Mouse (Mus musculus) heart, postnatal 25 days (tissue): ENCODE data around the gene Pdss2. TPM values are rescaled to one million over a fixed set of nuclear protein-coding genes. Genes with fewer than 3 reads are reported as not detected.

ENCODE experiments used
- DNase-seq: peaks from one replicate; pipeline ENCODE4 v3.0.0; 2022; ENCODE audit warnings: low spot score
- intact Hi-C: fragments of 180-260 bp; cut with DNase I; formaldehyde crosslinking; loops from one replicate; pipeline ENCODE4 v1.15.1; 2025
- total RNA-seq, 2 experiments: library from RNA; stranded (reverse); gene quantifications; 2 replicates each; pipeline ENCODE4 v1.2.3; 2021

The Pdss2 gene
- total RNA-seq: 10 to 100 TPM; 31.4 to 32.7 TPM

DNA sequence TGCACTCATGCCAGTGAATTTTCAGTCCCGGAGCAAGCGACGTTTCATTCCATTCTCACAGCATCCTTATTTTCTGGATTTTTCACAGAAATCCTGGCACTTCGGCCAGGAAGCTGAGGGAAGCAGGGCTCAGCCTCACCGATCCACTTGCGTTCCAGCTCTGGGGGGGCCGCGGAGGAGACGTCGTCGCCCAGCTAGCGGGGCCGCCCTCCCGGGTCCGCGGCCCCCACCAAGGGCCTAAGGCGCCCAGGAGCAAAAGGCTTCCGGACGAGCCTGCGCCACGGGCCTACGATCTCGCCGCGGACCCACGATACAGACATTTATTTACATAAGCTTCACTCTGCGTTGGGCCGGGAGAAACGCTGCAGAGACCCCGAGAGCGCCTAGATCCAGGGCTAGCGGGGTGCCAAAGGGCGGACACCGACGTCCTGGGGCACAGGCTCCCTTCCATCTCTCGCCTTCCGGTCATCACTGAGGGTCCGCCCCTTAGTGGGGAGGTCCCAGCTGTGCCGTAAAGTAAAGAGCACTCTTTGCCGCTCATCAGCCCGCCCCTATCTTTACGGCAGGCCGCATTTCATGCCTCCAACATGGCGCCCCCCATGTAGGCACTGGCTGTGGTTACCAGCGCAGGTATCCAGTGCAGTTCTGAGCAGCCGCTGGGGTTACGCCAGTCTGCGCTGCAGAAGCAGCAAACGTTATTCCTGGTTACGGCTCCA, at the start of gene Pdss2:
Pdss2 (plus strand) TSS at position 577 of the 716 bp plus-strand sequence.
- intact Hi-C loops: loop anchor here (2.0 to 10.0 kb wide), 2 partner anchors 46 to 154 kb away; partner anchors contain the start of genes 9030612E09Rik and Sobp
- DNase-seq: peak; percentile 92

GRCm38 (mm10) chr10:43172066-43172465, 49.2 kb upstream of the Pdss2 start:
- DNase-seq: no peak
- intact Hi-C loops: loop anchor here (5.0 kb wide), 4 partner anchors 100 to 200 kb away; no protein-coding TSS in a partner anchor

DNA sequence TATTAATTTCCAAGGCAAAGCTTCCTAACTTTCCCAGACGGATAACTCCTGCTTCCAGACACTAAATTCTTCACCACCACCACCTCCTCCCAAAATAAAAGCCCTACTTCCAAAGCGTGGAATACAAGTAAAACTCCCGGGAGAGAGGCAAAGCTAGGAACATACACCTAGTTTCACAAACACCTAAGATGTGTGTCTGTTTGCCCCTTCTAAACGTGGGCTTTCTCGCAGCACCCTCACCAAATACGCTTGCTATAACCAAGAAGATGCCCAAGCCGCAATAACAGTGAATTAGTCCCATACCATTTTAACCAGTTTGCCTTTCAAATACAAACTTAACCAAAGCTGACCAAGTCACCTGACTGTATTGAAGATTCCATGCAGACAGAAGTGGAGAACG, 48.7 kb upstream of the Pdss2 start:
- intact Hi-C loops: loop anchor here (5.0 kb wide), 4 partner anchors 100 to 200 kb away; no protein-coding TSS in a partner anchor
- DNase-seq: no peak

GRCm38 (mm10) chr10:43173141-43173827, 48.0 kb upstream of the Pdss2 start:
- DNase-seq: peak; percentile 62

GRCm38 (mm10) chr10:43173828-43174325, 47.4 kb upstream of the Pdss2 start:
- no peak for DNase-seq
- intact Hi-C loops: loop anchor here (2.0 to 5.0 kb wide), 5 partner anchors 47 to 198 kb away; partner anchors contain the start of gene Pdss2

More at GRCm38 (mm10) chr10:43173141-43173827, 48.0 kb upstream of the Pdss2 start:
- intact Hi-C loops: loop anchor here (5.0 kb wide), 4 partner anchors 101 to 199 kb away; no protein-coding TSS in a partner anchor

- intact Hi-C loops: loop anchor here (2.0 to 5.0 kb wide), 5 partner anchors 46 to 198 kb away; partner anchors contain the start of gene Pdss2
- peak; percentile 46 for DNase-seq
Observed at GRCm38 (mm10) chr10:43174326-43175155, 46.7 kb upstream of the Pdss2 start, which contains the start of the genes Sobp and 9030612E09Rik. Sobp (minus strand) TSS chr10:43174530. 9030612E09Rik (plus strand) TSS chr10:43174704.

DNA sequence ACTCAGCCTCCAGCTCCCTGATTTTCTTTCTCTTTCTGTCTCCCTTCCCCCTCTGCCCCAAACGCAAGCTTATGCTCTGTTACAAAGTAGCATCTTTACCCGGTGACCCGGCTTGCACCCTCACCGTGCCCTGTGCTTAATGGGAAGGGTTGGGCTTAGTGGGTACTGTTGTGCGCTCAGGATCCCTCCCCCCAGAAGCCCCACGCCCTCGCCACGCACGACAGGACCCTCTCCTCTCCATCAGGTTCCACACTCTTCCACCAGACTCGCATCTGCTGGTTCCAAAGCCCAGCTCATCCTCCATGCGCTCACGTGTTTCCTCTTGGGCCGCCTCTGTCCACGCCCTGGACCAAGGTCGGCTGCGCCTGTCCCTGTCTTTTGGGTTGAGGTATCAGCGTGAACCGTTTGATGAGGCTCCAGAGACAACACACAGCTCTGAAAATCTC, 46.1 kb upstream of the Pdss2 start:
- DNase-seq: no peak
- intact Hi-C loops: loop anchor here (2.0 kb wide), 1 partner anchor 46 kb away; the partner anchor contains the start of gene Pdss2

DNA sequence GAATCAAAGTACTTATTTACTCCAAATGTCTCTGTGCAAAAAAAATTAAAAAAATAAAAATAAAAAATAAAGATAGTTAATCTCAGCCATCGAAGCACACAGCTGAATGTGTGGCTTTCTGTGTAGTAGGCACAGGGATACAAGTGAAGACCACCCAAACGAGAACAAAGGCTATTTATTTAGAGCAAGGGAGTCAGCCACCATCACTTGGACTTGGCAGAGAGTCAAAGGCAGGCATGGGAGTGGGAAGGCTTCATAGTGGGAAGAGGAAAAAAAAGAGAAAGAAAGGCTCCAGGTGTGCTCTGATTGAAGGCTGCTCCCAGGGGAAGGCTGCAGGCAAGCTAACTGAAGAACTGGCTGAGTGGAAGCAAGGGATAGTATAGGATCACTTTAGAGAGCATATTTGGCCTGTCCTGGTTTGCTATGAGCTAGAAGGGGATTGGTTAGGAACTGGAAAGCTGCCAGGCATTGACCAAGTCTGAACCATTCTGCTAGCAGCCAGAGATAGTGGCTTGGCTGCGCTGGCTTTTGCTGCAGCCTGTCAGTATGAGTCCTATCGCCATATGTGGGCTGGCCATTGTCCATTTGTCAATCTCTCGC, 40.9 kb upstream of the Pdss2 start:
- intact Hi-C loops: no loop called here
- no peak for DNase-seq

- no peak for DNase-seq
- intact Hi-C loops: no loop called here
Observed at GRCm38 (mm10) chr10:43200206-43200605, 21.1 kb upstream of the Pdss2 start.

- no peak for DNase-seq
- intact Hi-C loops: no loop called here
Observed at GRCm38 (mm10) chr10:43203865-43204264, 17.4 kb upstream of the Pdss2 start.

- intact Hi-C loops: no loop called here
- DNase-seq: no peak
Observed at GRCm38 (mm10) chr10:43211866-43212265, 9.4 kb upstream of the Pdss2 start.

DNA sequence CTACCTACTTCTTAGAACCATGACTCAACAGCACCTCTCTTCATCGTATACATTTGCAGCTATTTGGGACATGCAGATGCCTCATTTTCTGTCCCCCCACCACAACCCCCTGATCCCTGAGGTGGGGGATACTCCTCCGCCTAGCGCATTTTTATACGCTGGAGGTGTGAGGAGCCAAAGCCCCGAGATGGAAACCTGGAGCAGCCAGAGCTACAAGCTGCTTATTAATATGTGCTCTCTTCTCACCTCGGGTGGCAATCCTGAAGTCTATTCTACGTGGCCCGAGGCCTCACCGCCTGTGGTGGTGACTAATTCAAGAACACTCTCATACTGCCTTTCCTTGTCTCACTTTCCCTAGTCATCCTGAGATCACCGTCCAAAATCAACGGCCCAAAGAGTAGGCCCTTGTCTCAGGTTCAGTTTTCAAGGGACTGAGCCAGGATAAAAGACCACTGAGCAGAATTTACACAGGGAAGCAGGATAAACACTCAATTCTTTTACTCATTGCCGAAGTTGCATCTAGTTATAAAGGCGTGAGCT, 3.9 kb upstream of the Pdss2 start:
- no peak for DNase-seq
- intact Hi-C loops: no loop called here

GRCm38 (mm10) chr10:43220479-43220878, 807 bp upstream of the Pdss2 start:
- DNase-seq: no peak
- intact Hi-C loops: loop anchor here (2.0 to 10.0 kb wide), 2 partner anchors 46 to 154 kb away; partner anchors contain the start of genes 9030612E09Rik and Sobp

DNA sequence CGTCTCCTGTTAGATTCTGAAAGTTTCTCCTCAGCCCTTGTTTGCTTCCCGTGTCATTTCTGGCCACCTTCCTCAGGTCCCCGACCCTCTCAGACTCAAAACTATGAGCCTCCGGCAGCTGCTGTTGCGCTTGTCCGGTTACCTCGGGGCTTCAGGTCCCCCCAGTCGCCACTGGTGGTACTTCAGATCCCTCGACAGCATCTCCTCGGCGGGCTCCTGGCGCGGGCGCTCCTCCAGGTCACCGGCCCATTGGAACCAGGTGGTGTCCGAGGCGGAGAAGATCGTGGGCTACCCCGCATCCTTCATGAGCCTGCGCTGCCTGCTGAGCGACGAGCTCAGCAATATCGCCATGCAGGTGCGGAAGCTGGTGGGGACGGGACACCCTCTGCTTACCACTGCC, 373 bp downstream of the Pdss2 start:
- intact Hi-C loops: loop anchor here (2.0 to 10.0 kb wide), 2 partner anchors 47 to 153 kb away; partner anchors contain the start of genes 9030612E09Rik and Sobp
- no peak for DNase-seq

DNA sequence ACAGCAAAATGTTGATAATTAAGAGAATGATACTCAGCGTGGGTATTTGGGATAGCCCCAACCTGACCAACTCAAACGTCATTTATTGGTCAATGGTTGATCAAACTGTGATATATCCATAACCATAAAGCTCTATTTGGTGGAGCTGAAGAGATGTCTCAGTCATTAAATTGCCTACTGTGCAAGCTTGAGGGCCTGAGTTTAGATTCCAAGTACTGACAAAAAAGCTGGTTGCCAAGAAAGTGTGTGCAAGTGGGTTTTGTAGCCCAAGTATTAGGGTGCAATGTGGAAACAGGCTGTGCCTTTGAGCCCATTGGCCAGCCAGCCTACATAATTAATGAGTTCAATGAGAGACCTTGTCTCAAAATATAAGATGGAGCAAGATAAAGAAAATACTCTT, 2.1 kb downstream of the Pdss2 start:
- no peak for DNase-seq
- intact Hi-C loops: loop anchor here (10.0 kb wide), 1 partner anchor 151 kb away; no protein-coding TSS in a partner anchor

DNA sequence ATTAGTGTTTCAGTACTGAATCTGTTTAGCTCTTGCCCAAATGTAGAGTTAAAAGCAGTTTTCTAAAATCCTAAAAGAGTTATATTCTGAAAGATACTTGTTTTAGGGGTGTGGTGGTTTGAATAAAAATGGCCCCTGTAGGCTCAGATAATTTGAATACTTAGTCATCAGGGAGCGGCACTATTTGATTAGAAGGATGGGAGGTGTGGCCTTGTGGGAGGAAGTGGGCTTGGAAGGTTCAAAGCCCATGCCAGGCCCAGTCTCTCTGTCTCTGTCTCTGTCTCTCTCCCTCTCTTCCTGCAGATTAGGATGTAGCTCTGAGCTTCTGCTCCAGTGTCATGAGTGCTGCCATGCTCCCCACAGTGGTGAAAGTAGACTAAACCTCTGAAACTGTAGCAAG, 5.1 kb downstream of the Pdss2 start:
- intact Hi-C loops: loop anchor here (10.0 kb wide), 1 partner anchor 148 kb away; no protein-coding TSS in a partner anchor
- DNase-seq: no peak

- no peak for DNase-seq
- intact Hi-C loops: loop anchor here (10.0 kb wide), 1 partner anchor 146 kb away; no protein-coding TSS in a partner anchor
Observed at GRCm38 (mm10) chr10:43229236-43229635, 8.0 kb downstream of the Pdss2 start.

- no peak for DNase-seq
- intact Hi-C loops: no loop called here
Observed at GRCm38 (mm10) chr10:43234522-43234921, 13.2 kb downstream of the Pdss2 start.
